Mouse (Mus musculus) frontal cortex, postnatal 36 days (tissue): Measurements from ENCODE around the gene Tmem231.

ENCODE experiments used
- DNase-seq, 2 experiments: peaks; one replicate each; pipeline ENCODE4 v3.0.0; 2022; ENCODE audit warnings: low spot score in 2 of 2

The Tmem231 gene

GRCm38 (mm10) chr8:111865130-111865852 lies 68.4 kb downstream of the Tmem231 start:
- no peak for DNase-seq

GRCm38 (mm10) chr8:111864648-111865047 lies 69.0 kb downstream of the Tmem231 start:
- DNase-seq = no peak

- no peak for DNase-seq
Measured at GRCm38 (mm10) chr8:111863280-111863679, 70.4 kb downstream of the Tmem231 start.
